Mouse (Mus musculus) adrenal gland, adult 10 weeks (tissue): ENCODE data around the gene Saxo1. TPM values are rescaled to one million over a fixed set of nuclear protein-coding genes. Genes with fewer than 3 reads are reported as not detected.

Source experiments
- polyA plus RNA-seq: library from polyadenylated mRNA; stranded (reverse); fragments of 350-450 nt; fragmentation: Illumina TruSeq; extraction: RNeasy Lipid Tissue Mini Kit (QIAGEN cat#74804); gene quantifications from one replicate; pipeline ENCODE4 v1.2.3, GENCODE M21; 2014; ENCODE audit warnings: low read depth, low replicate concordance

Gene Saxo1
- not detected for polyA plus RNA-seq

DNA sequence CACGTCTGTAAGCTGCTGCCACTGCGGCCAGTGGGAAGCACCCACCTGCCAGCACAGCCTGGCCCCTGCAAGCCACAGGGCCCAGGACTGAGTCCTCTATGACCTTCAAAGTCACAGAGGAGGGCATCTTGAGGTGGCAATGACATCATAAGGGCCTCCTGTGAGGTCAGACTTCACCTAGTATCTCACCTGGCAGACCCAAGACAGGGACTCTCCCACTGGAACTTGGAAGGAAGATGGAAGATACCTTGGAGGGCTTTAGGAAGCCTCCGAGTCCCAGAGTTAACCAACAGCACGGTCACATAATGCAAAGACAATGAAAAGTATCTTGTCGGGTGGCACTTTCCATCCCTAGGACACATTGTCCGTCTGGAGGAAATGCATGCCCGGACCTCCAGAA is at the start of gene Saxo1:
TSS of gene Saxo1 (minus strand) at position 101 of the 400 bp plus-strand sequence.

DNA sequence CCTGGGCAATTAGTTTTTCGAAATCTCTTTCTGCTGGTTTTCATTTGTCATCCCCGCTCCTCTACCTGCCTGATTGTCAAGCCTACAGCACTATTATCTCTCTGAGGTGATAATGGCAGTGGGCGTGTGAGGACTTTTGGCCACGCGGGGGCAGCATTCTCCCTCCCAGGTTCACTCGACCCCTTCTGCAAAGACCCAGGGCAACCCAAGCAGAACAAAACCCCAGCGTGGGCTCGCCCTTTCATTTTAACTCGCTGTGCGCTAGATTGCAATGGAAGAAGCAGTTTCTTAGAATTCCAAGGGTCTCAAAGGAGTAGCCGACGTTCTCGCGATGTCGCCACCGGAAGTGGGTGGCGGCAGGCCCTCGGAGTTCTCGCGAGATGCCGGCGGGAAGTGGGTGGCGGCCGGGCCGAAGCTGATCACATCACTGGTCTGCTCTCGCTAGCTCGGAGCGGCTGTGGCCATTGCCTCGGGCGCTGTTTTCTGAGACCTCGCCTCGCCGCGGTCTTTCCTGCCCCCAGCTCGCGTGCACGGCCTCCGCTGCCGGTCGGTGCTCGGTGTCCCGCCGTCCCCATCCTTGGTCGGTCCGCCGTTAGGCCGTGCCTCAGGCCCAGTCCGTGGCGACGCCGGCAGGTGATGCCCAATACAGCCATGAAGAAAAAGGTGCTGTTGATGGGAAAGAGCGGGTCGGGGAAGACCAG is 17.3 kb upstream of the Saxo1 start, which contains the start of gene Rraga:
TSS of gene Rraga (plus strand) at position 386 of the 701 bp plus-strand sequence.

Other genes with a start within 250 kb of the Saxo1 start
- gene Rraga, start 17.3 kb upstream of the Saxo1 start, polyA plus RNA-seq: 143 TPM
- gene Haus6, start 53.7 kb upstream of the Saxo1 start, polyA plus RNA-seq: 20.4 TPM
- 72.4 TPM for gene Plin2, start 111.7 kb upstream of the Saxo1 start, polyA plus RNA-seq
- gene Dennd4c, start 190.2 kb upstream of the Saxo1 start, polyA plus RNA-seq: 96.9 TPM